Mouse (Mus musculus) urinary bladder, adult 2 months (tissue): ENCODE data around the gene Xirp1. TPM values are rescaled to one million over a fixed set of nuclear protein-coding genes. Genes with fewer than 3 reads are reported as not detected.

Experiments used
- DNase-seq: peaks from one replicate; pipeline ENCODE4 v3.0.0; 2022; ENCODE audit warnings: low spot score
- polyA plus RNA-seq: library from polyadenylated mRNA; depleted of rRNA; stranded (reverse); fragments of >200 nt; gene quantifications from 2 replicates; pipeline ENCODE4 v1.2.3, GENCODE M21; 2012; rRNA removed

Gene Xirp1
- polyA plus RNA-seq, result 0.11 and 0.22 TPM in 2 replicates

- DNase-seq, result no peak
These were observed at the start of gene Xirp1 for GRCm38 (mm10) chr9:120023086-120023811. Gene Xirp1 (minus strand): TSS chr9:120023598.

- peak; percentile 52 for DNase-seq
These were observed 49.8 kb upstream of the Xirp1 start for GRCm38 (mm10) chr9:120073169-120073568.

DNA sequence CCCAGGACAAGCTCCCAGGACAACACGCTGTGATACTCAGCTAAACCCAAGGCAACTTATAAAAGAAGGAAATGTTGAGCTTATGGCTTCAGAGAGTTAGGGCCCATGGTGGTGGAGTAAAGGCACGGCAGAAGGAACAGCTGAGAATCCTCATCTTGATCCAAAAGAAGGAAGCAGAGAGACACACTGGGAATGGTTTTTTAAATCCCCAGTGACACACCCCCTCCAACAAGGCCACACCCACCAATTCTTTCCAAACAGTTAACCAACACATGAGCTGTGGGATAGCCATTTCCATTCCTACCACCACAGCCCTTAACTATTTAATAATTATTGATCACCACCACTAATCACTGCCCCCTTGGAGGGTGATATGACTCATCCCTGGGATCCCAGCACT, 47.9 kb upstream of the Xirp1 start:
- no peak for DNase-seq

DNA sequence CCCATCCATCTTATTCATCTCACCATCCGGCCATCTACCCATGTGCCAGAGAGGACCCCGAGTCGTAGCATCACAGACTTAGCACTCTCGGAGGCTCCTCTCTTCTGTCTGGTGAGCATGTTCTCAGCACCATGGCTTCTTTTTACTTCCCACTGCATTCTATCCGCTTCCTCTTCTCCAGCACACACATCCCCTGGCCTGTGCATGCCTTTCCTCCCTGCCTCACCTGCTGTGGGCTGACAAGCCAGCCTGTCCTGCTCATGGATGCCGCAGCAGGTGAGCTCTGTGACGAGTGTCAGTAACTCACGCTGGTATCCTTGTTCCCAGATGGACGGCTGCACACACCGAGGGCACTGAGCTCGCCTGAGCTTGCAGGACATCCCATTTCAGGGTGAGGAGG, 46.4 kb upstream of the Xirp1 start, which contains the start of gene Cx3cr1:
Cx3cr1 (minus strand) TSS at position 101 of the 400 bp plus-strand sequence.
- DNase-seq, result no peak

DNA sequence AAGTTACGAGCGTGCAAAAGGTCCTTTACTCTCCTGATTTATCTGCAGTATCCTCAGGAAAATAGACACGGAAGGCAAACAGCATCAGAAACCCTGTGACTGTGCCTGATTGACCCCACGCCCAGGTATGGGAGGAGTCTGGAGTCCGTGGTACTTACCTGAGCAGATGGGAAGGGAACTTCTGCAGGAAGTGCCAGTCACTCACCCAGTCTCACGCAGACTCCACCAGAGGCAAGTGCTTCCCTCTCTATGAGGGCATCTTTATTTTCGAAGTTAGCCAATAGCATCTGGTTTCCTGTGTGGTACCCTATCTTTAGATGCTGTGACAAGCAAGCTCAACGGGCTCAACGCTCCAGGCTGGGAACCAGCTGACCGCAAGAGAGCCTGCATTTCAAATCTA, 44.6 kb upstream of the Xirp1 start:
- DNase-seq, result no peak

DNA sequence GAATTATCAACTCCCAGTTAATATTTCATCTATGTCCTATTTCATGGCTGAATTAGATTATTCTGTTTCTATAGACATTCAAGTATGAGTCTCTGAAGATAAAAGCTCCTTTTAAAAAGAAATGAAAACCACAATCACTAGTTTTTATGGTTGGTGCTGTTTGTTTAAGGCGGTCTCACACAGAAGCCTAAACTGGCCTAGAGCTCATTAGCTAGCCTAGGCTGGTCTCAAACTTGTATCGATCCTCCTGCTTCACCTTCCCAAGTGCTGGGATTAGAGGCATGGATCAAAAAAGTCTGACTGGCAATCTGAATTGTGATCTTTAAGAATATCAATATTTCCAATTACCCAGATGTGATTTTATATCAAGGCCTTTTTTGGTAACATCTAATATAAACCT, 44.2 kb upstream of the Xirp1 start:
- no peak for DNase-seq

- no peak for DNase-seq
These were observed 40.9 kb upstream of the Xirp1 start for GRCm38 (mm10) chr9:120064317-120064716.

DNA sequence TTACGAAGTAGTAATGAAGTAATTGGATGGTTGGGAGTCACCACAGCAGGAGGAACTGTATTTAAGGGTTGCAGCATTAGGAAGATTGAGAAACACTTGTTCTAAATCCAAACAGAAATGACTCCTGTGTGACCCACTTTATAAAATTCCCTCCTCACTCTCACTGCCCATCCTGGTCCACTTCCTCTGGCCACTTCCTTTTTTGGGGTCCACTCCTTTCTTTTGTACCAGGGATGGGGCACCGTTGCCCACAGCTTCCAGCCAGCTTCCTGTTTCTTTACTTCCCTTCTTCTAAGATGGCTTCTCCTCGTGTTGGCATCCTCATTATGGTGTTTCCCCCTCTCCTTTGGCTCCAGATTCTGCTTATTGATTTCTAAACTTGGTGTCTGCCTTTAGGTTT, 35.3 kb upstream of the Xirp1 start:
- no peak for DNase-seq

DNA sequence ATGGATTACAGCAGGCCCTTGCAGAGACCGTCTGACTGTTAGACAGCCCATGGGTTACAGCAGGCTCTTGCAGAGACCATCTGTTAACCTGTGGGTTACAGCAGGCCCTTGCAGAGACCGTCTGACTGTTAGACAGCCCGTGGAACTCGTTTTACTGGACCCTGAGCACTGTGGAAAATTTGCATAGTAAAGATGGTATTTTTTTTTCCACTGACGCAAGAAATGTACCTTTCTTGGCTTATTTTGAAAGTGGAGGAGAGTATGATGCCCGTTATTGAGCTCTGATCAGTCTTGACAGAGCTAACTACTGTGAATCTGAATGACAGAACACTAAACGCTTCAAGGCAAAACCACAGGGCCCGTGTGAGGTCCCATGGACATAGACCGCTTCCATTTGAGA, 32.8 kb upstream of the Xirp1 start:
- DNase-seq, result no peak

GRCm38 (mm10) chr9:120054545-120055277, 31.3 kb upstream of the Xirp1 start:
- DNase-seq, result no peak

GRCm38 (mm10) chr9:120049407-120049806, 26.0 kb upstream of the Xirp1 start:
- DNase-seq, result no peak

- DNase-seq, result no peak
These were observed 25.1 kb upstream of the Xirp1 start for GRCm38 (mm10) chr9:120048495-120048894.

GRCm38 (mm10) chr9:120043115-120043514, 19.7 kb upstream of the Xirp1 start:
- no peak for DNase-seq

GRCm38 (mm10) chr9:120037414-120037813, 14.0 kb upstream of the Xirp1 start:
- no peak for DNase-seq

- DNase-seq, result no peak
These were observed 11.0 kb upstream of the Xirp1 start for GRCm38 (mm10) chr9:120034375-120034774.

DNA sequence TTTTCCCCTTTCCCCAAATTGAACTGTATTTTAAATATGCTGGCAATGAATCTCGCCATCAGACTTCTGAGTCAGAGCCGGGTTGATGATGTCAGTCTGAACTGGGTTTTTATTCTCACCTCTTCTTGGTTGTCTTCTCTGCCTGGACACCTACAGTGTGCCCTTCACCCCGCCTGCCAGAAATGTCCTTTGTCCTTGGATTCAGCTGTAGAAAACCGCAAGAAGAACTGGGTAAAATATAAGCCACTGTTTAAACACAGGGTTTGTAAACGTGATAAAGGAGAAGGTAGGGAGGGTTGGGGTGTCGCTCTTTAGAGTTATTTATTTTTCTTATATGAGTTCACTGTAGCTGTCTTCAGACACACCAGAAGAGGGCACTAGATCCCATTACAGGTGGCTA, 9.3 kb upstream of the Xirp1 start:
- DNase-seq, result no peak

GRCm38 (mm10) chr9:120030421-120030820, 7.0 kb upstream of the Xirp1 start:
- DNase-seq, result no peak

- DNase-seq, result no peak
These were observed 6.5 kb upstream of the Xirp1 start for GRCm38 (mm10) chr9:120029880-120030279.

GRCm38 (mm10) chr9:120027401-120028151, 4.2 kb upstream of the Xirp1 start:
- DNase-seq, result no peak

- no peak for DNase-seq
These were observed 1.2 kb upstream of the Xirp1 start for GRCm38 (mm10) chr9:120024625-120025024.

GRCm38 (mm10) chr9:120024171-120024570, 773 bp upstream of the Xirp1 start:
- DNase-seq, result no peak

DNA sequence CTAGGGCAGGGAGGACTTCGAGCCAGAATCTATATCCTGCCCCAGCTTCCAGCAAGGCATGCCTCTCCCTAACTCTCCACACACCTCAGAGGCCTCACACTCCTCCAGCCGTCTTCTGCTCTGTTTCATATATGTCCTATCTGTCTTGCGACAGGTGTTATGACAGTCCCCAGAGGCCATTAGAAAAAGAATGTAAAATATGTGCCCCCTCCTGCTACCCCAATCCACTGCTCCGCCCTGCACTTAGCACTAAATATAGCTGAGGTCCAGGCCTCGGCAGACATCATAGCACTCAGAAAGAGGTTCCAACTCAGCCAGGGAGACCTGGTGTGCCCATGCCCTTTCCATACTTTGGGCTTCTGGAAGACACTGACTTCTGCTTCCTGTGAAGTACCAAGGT, 2.2 kb downstream of the Xirp1 start:
- DNase-seq, result no peak
